Mouse (Mus musculus) heart, embryonic 10.5 days (tissue): ENCODE data around the gene Sipa1l1. TPM values are rescaled to one million over a fixed set of nuclear protein-coding genes. Genes with fewer than 3 reads are reported as not detected.
A peak's percentile ranks its signal among the peaks of the same experiment; 100 is the strongest.

Experiments
- DNase-seq: peaks from one replicate; pipeline ENCODE4 v3.0.0-alpha.2; 2017; ENCODE audit warnings: low spot score
- H3K27ac ChIP-seq: fragments of 300-500 bp; sonication (generic); 2 replicates; pipeline ENCODE4 v1.5.1; 2016; ENCODE audit warnings: mild to moderate bottlenecking
- H3K27me3 ChIP-seq: fragments of 300-500 bp; sonication (generic); 2 replicates; pipeline ENCODE4 v1.6.1; 2016; ENCODE audit warnings: mild to moderate bottlenecking; ENCODE audit not compliant: poor library complexity, insufficient read depth, severe bottlenecking
- H3K36me3 ChIP-seq: fragments of 300-500 bp; sonication (generic); 2 replicates; pipeline ENCODE4 v1.6.1; 2016; ENCODE audit warnings: mild to moderate bottlenecking, moderate library complexity
- H3K4me1 ChIP-seq: fragments of 300-500 bp; sonication (generic); 2 replicates; pipeline ENCODE4 v1.6.1; 2016; ENCODE audit warnings: mild to moderate bottlenecking
- H3K4me3 ChIP-seq: fragments of 300-500 bp; sonication (generic); 2 replicates; pipeline ENCODE4 v1.5.1; 2016; ENCODE audit warnings: mild to moderate bottlenecking, moderate library complexity
- H3K9me3 ChIP-seq: fragments of 300-500 bp; sonication (generic); 2 replicates; pipeline ENCODE4 v1.6.1; 2016; ENCODE audit warnings: mild to moderate bottlenecking, moderate library complexity
- WGBS: fragments of 180-500 bp; shearing (Covaris S2); methylation state at CpG from one replicate; pipeline ENCODE4 v1.1.7; 2016; 5-methylcytosine and 5-hydroxymethylcytosine counted together
- polyA plus RNA-seq: library from polyadenylated mRNA; unstranded; fragments of >200 nt; fragmentation: Nextera tagmentation; extraction: Ambion mirVana; gene quantifications from 2 replicates; pipeline ENCODE4 v1.2.1, GENCODE M21; 2016

Sipa1l1 gene
- polyA plus RNA-seq, 1 experiment from 2014 or later, result 35.2 TPM

DNA sequence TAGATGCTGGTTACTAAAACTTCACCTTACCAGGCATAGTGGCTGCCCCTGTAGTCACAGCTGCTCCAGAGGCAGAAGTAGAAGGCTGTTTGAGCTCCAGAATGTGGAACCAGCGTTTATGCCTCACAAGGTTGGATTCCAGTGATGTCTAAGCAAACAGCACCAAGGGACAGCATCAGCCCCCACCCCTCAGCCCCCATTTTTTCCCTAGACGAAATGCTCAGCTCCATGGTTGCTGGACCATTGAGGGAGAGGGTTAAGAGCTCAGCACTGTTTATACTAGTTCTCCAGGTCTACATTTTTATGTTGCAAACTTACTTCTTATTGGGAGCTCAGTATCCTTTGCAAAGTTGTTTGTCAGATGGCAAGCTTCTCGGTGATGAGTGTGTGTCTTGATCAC is 202.1 kb downstream of the Sipa1l1 start:
- DNase-seq, result peak; percentile 45
- H3K36me3 ChIP-seq, result peaks cover 24% of the 10 kb centered on the region; the same call in 1 of the 2 replicates
- 80% methylated on average over 3 of the region's 3 CpGs for WGBS

GRCm38 (mm10) chr12:82374020-82374419 is 204.9 kb downstream of the Sipa1l1 start:
- 0 out of 2 replicates have a peak overlapping the region, but pooled peaks have one; percentile 29 for H3K27ac ChIP-seq
- peaks cover 26% of the 10 kb centered on the region; the same call in 1 of the 2 replicates for H3K36me3 ChIP-seq
- no peaks in the 10 kb centered on the region for H3K27me3 ChIP-seq
- H3K9me3 ChIP-seq, result no peaks in the 10 kb centered on the region
- no peak overlapping the region for H3K4me3 ChIP-seq
- peak; percentile 46 for DNase-seq
- peaks cover 14% of the 10 kb centered on the region for H3K4me1 ChIP-seq

More for the DNA sequence above, 202.1 kb downstream of the Sipa1l1 start:
- no peaks in the 10 kb centered on the region for H3K27me3 ChIP-seq
- H3K4me1 ChIP-seq, result peaks cover 19% of the 10 kb centered on the region
- H3K4me3 ChIP-seq, result no peak overlapping the region
- no peaks in the 10 kb centered on the region for H3K9me3 ChIP-seq
- H3K27ac ChIP-seq, result no peak overlapping the region

GRCm38 (mm10) chr12:82382932-82383331 is 213.8 kb downstream of the Sipa1l1 start:
- Histone ChIP-seq H3K4me3 (no peak overlapping the region), H3K27ac (peak overlapping the region; percentile 44; the same call in 1 of the 2 replicates), H3K27me3 (no peaks in the 10 kb centered on the region), H3K36me3 (peaks cover 41% of the 10 kb centered on the region), H3K9me3 (no peaks in the 10 kb centered on the region), H3K4me1 (peaks cover 18% of the 10 kb centered on the region; the same call in 1 of the 2 replicates)
- WGBS, result 72% methylated on average over 3 of the region's 3 CpGs
- peak; percentile 62 for DNase-seq

GRCm38 (mm10) chr12:82384719-82385118 is 215.6 kb downstream of the Sipa1l1 start:
- peaks cover 41% of the 10 kb centered on the region for H3K36me3 ChIP-seq
- H3K4me1 ChIP-seq, result peaks cover 18% of the 10 kb centered on the region; the same call in 1 of the 2 replicates
- no peaks in the 10 kb centered on the region for H3K9me3 ChIP-seq
- no peaks in the 10 kb centered on the region for H3K27me3 ChIP-seq
- WGBS, result 88% methylated on average over 8 of the region's 8 CpGs
- no peak for DNase-seq
- H3K27ac ChIP-seq, result no peak overlapping the region
- no peak overlapping the region for H3K4me3 ChIP-seq

DNA sequence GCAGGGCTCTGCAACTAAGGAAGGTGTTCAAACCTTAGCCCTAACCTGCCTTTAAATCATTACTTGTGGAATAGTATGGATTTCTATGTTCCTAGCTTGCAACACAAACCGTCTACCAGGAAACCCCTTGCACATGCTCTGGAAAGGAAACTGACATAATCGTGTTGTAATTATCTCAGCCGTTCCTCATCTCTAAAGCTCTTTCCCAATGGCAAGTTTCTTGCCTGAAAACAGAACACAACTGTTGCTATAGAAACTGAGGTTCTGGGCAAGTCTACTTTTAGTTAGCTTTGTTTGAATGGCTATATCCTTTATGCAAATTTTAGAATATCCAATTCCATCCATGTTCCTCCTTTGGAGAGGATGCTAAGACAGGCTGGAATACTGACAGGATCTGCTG is 217.9 kb downstream of the Sipa1l1 start:
- Histone ChIP-seq H3K27me3 (no peaks in the 10 kb centered on the region), H3K4me3 (no peak overlapping the region), H3K4me1 (peaks cover 19% of the 10 kb centered on the region; the same call in 1 of the 2 replicates), H3K9me3 (no peaks in the 10 kb centered on the region), H3K36me3 (peaks cover 31% of the 10 kb centered on the region), H3K27ac (no peak overlapping the region)
- 74% methylated on average over 3 of the region's 3 CpGs for WGBS
- no peak for DNase-seq

DNA sequence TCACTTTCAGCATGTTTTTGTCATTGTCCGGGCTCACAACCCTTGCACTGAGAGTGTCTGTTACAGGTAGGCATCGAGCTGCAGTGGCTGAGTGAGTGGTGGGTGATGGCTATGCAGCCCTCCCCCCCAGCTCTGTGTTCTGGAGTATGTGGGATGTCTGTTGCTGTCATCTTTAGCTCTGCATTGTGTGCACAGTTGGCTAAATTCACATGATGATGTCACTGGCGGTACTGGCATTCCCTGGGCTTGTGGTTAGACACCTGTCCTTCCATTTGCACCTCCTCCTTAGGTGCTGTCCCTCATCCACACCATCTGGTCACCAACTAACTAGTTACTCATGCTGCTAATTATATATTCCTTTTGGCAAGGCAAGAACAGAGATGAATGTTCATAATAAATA is 218.5 kb downstream of the Sipa1l1 start:
- DNase-seq, result no peak
- peaks cover 31% of the 10 kb centered on the region for H3K36me3 ChIP-seq
- no peak overlapping the region for H3K27ac ChIP-seq
- WGBS, result 81% methylated on average over 3 of the region's 3 CpGs
- H3K4me3 ChIP-seq, result no peak overlapping the region
- H3K4me1 ChIP-seq, result peaks cover 14% of the 10 kb centered on the region; the same call in 1 of the 2 replicates
- no peaks in the 10 kb centered on the region for H3K9me3 ChIP-seq
- H3K27me3 ChIP-seq, result no peaks in the 10 kb centered on the region

- Histone ChIP-seq H3K4me1 (peaks cover 13% of the 10 kb centered on the region), H3K4me3 (no peak overlapping the region), H3K27me3 (no peaks in the 10 kb centered on the region), H3K27ac (no peak overlapping the region), H3K9me3 (no peaks in the 10 kb centered on the region), H3K36me3 (peaks cover 31% of the 10 kb centered on the region)
- DNase-seq, result no peak
Measured at GRCm38 (mm10) chr12:82388144-82388543, 219.0 kb downstream of the Sipa1l1 start.

DNA sequence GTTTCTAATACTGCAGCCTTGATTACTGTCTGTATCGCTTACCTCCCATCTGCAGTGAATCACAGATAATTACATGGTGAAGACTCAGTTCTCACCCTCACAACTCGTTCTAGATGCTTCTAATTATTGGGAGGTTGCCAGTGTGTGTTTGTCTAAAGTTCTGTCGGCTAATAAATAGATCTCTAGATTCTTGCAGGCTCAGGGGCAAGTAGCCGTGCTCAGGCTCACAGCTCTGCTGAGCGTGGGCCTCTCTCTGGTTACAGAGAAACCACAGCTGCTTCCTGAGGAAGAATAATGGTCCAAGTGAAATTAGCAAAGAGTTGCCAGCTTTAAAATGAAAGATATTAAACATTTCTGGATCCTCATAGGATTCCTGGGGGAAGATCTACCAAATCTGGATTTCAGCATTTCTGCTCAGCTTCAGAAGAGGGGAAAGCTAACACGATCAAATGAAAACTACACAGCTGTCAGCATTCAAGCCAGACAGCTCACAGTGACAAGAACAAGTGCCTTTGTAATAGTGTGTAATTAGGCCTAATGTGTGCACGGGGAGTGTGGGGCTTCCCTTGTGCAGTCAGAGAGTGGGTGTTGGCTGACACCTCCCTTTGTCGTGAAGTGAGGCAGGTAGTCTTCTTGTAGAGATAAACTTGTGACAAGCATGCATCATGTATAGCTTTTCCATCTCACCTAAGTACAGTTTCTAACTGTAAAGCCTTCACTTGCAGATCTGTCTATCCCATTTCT is 225.2 kb downstream of the Sipa1l1 start:
- H3K27me3 ChIP-seq, result no peaks in the 10 kb centered on the region
- DNase-seq, result no peak
- no peak overlapping the region for H3K4me3 ChIP-seq
- H3K9me3 ChIP-seq, result no peaks in the 10 kb centered on the region
- peaks cover 34% of the 10 kb centered on the region for H3K4me1 ChIP-seq
- H3K36me3 ChIP-seq, result peaks cover 20% of the 10 kb centered on the region
- WGBS, result 53% methylated on average over 8 of the region's 8 CpGs
- no peak overlapping the region for H3K27ac ChIP-seq

GRCm38 (mm10) chr12:82395194-82395593 is 226.1 kb downstream of the Sipa1l1 start:
- no peaks in the 10 kb centered on the region for H3K9me3 ChIP-seq
- DNase-seq, result no peak
- 72% methylated on average over 4 of the region's 4 CpGs for WGBS
- H3K4me1 ChIP-seq, result peaks cover 32% of the 10 kb centered on the region
- no peak overlapping the region for H3K4me3 ChIP-seq
- H3K27ac ChIP-seq, result no peak overlapping the region
- H3K36me3 ChIP-seq, result peaks cover 29% of the 10 kb centered on the region
- no peaks in the 10 kb centered on the region for H3K27me3 ChIP-seq

GRCm38 (mm10) chr12:82397193-82397592 is 228.1 kb downstream of the Sipa1l1 start:
- Histone ChIP-seq H3K4me1 (peaks cover 31% of the 10 kb centered on the region), H3K27ac (no peak overlapping the region), H3K27me3 (no peaks in the 10 kb centered on the region), H3K36me3 (peaks cover 29% of the 10 kb centered on the region), H3K9me3 (no peaks in the 10 kb centered on the region), H3K4me3 (no peak overlapping the region)
- DNase-seq, result no peak
- WGBS, result 90% methylated on average over 8 of the region's 8 CpGs

DNA sequence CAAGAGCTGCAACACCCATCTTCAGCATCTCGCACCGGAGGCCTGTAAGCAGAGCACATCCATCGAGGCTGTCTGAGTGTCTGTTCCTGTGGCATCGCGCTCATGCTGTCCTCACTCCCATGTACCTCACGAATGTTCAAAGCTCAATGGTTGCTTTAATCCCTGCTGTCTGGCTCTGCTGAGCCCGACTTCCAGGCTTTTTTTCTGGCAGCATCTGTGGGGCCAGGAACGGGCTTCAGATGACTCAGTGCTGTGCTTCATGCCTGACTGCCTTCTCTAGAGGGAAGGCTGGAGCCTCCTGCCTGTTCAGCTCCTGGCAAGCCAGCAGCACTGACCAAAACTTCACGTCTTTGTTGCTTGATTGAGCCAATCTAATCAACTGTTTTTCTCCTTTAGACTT is 228.6 kb downstream of the Sipa1l1 start:
- WGBS, result 75% methylated on average over 9 of the region's 9 CpGs
- no peak for DNase-seq
- H3K4me1 ChIP-seq, result peaks cover 30% of the 10 kb centered on the region
- H3K9me3 ChIP-seq, result no peaks in the 10 kb centered on the region
- no peaks in the 10 kb centered on the region for H3K27me3 ChIP-seq
- H3K4me3 ChIP-seq, result no peak overlapping the region
- no peak overlapping the region for H3K27ac ChIP-seq
- H3K36me3 ChIP-seq, result peaks cover 35% of the 10 kb centered on the region

DNA sequence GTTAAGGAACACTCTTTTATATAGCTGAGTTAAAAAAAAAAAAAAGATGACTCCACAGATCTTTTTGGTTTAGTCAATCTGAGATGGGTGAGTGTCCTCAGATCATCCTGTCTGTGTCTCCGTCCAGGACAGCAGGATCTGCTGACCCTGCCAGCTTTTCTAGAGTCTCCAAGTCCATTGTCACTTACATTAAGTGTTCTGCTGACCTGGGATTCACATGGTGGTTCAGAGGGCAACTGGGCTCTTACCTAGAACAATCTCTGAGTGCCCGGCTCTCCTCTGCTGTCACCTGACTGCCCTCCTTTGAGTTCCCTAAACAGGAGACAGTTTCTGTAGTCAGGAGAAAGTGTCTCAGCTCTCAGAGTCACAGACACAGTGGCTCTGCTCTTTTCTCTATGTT is 229.8 kb downstream of the Sipa1l1 start:
- WGBS, result 84% methylated on average over 2 of the region's 2 CpGs
- Histone ChIP-seq H3K4me3 (no peak overlapping the region), H3K36me3 (peaks cover 45% of the 10 kb centered on the region), H3K9me3 (no peaks in the 10 kb centered on the region), H3K27me3 (no peaks in the 10 kb centered on the region), H3K4me1 (peaks cover 18% of the 10 kb centered on the region), H3K27ac (no peak overlapping the region)
- DNase-seq, result no peak

- H3K36me3 ChIP-seq, result peaks cover 54% of the 10 kb centered on the region
- H3K4me3 ChIP-seq, result no peak overlapping the region
- no peak overlapping the region for H3K27ac ChIP-seq
- H3K27me3 ChIP-seq, result no peaks in the 10 kb centered on the region
- H3K9me3 ChIP-seq, result no peaks in the 10 kb centered on the region
- DNase-seq, result no peak
- H3K4me1 ChIP-seq, result peaks cover 7% of the 10 kb centered on the region; the same call in 1 of the 2 replicates
- 89% methylated on average over 6 of the region's 6 CpGs for WGBS
Measured at GRCm38 (mm10) chr12:82399971-82400720, 231.0 kb downstream of the Sipa1l1 start.
